In the genomic region with DNA sequence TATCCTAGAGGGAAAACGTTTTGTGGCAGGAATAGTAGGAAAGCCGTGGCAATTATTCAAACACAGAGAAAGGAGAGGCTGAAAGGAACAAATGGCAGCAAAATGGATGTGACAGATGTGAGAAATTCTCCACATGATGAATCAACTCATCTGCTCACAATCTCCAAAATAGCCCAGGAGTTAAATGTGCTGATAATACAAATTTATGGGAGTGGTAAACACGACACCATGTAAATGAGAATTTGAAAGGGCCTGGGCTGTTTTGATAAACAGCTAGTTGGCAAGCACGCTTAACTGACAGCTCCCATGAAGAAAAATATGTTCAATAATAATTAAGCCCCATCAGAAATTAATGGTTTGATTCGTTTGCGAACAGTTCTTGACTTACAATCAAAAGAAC, we compare ENCODE assay signal across 23 mouse cellular contexts.
A peak's percentile ranks its signal among the peaks of the same experiment; 100 is the strongest.
DNase-seq lines count a peak whose midpoint lies in the region; ATAC-seq and TF ChIP-seq lines count a peak whose summit lies in the region.
"Had no signal": no experiment of that assay in that cellular context is flagged by ENCODE, and none has a peak within 500 bp of the region (broad histone marks: within the 10 kb centered on the region; RNA-seq: fewer than 3 reads in every experiment).

No protein-coding gene starts in this region.

- peak overlapping the region; percentile 37; the same call in 1 of the 2 replicates for H3K27ac ChIP-seq in layer of hippocampus, adult 2 months
- H3K27ac ChIP-seq: embryonic facial prominence, embryonic 13.5 days; forebrain, embryonic 10.5 days; gastrocnemius, adult 2 months; hindbrain, embryonic 14.5 days; intestine, embryonic 15.5 days had no signal

- no peak for DNase-seq in layer of hippocampus, adult 2 months (ENCODE audit: low spot score in 2 of 2)
- DNase-seq in layer of hippocampus, postnatal 10 days (ENCODE audit: low spot score in 2 of 2) = no peak
- DNase-seq in brain, adult 2 months (ENCODE audit: low read depth, low spot score) = peak; percentile 10
- no peak for DNase-seq in right cerebral cortex, postnatal 4 days
- no peak for DNase-seq in left cerebral cortex, adult 18-20 months (ENCODE audit: low spot score in 2 of 2)
- DNase-seq in heart, postnatal 25 days (ENCODE audit: low spot score) = no peak
- DNase-seq: cerebellum, adult 11 months; cerebellum, postnatal 10 days; gastrocnemius, adult 2 months; heart, postnatal 10 days; kidney, postnatal 36 days; midbrain, embryonic 14.5 days; right cerebral cortex, postnatal 25 days; thymus, postnatal 25 days had no signal

- no peak overlapping the region for H3K4me3 ChIP-seq in layer of hippocampus, adult 2 months
- H3K4me3 ChIP-seq: embryonic facial prominence, embryonic 13.5 days; forebrain, embryonic 10.5 days; gastrocnemius, adult 2 months; intestine, embryonic 15.5 days; myocyte had no signal

- peak; percentile 82 for ATAC-seq in erythroid progenitor cell, adult 5-6 weeks (replicated peaks; ENCODE audit: low FRiP score, poor library complexity, severe bottlenecking)
- ATAC-seq in megakaryocyte progenitor cell, adult 5-6 weeks (replicated peaks; ENCODE audit: poor library complexity) = peak; percentile 48; the same call in 1 of the 2 replicates
- ATAC-seq: CD4-positive, CD25-positive, alpha-beta regulatory T cell, adult 4 months; intestine, embryonic 15.5 days; lung, postnatal 0 days had no signal

- TF ChIP-seq CTCF in layer of hippocampus, adult 2 months (conservative IDR thresholded peaks at IDR 0.05) = no peak

- intact Hi-C loops in heart, postnatal 25 days (cut with DNase I) = no loop called here
